9 mouse cellular contexts compared by ENCODE assay signal in genomic region chr2:68124751-68125150, GRCm38 (mm10).
A peak's percentile ranks its signal among the peaks of the same experiment; 100 is the strongest.
DNase-seq lines count a peak whose midpoint lies in the region; ATAC-seq and TF ChIP-seq lines count a peak whose summit lies in the region.
"Had no signal": no experiment of that assay in that cellular context is flagged by ENCODE, and none has a peak within 500 bp of the region (broad histone marks: within the 10 kb centered on the region; RNA-seq: fewer than 3 reads in every experiment).

No protein-coding gene starts in this region.

- H3K9me3 ChIP-seq in stomach, postnatal 0 days (ENCODE audit: control insufficient read depth, low read length), result no peaks in the 10 kb centered on the region
- H3K9me3 ChIP-seq in liver, embryonic 12.5 days (replicated peaks), result no peaks in the 10 kb centered on the region
- no peaks in the 10 kb centered on the region for H3K9me3 ChIP-seq in intestine, embryonic 16.5 days (ENCODE audit: control insufficient read depth, low read length)

- no peak overlapping the region for H3K4me2 ChIP-seq in stomach, postnatal 0 days (replicated peaks; ENCODE audit: low read depth)
- H3K4me2 ChIP-seq in liver, embryonic 12.5 days, result no peak overlapping the region
- no peak overlapping the region for H3K4me2 ChIP-seq in intestine, embryonic 16.5 days (ENCODE audit: low read depth, low read length)
- H3K4me2 ChIP-seq: heart, embryonic 11.5 days had no signal

- no peak for TF ChIP-seq POLR2A in lung, adult 2 months (IDR thresholded peaks at IDR 0.05; ENCODE audit: borderline replicate concordance, extremely low read depth, low read depth, low read length)

- H3K27me3 ChIP-seq in stomach, postnatal 0 days (ENCODE audit: control insufficient read depth, insufficient read depth, low read length), result no peaks in the 10 kb centered on the region
- no peaks in the 10 kb centered on the region for H3K27me3 ChIP-seq in liver, embryonic 12.5 days (replicated peaks)
- H3K27me3 ChIP-seq in intestine, embryonic 16.5 days (replicated peaks; ENCODE audit: control insufficient read depth, insufficient read depth, low read length), result no peaks in the 10 kb centered on the region

- peak; percentile 18 to 32 for DNase-seq in cerebellum, postnatal 10 days
- no peak for DNase-seq in cerebellum, postnatal 4 days (ENCODE audit: low spot score in 2 of 2)
- DNase-seq in lung, adult 2 months, result no peak
- no peak for DNase-seq in lung, postnatal 25 days (ENCODE audit: low spot score)
- DNase-seq in embryo, embryonic 11.5 days (ENCODE audit: low read depth, low spot score), result peak; percentile 50
- no peak for DNase-seq in stomach, postnatal 0 days (ENCODE audit: low spot score)

- no peak for TF ChIP-seq EP300 in stomach, postnatal 0 days (optimal IDR thresholded peaks at IDR 0.05)

- no peak overlapping the region for H3K27ac ChIP-seq in stomach, postnatal 0 days (replicated peaks)
- no peak overlapping the region for H3K27ac ChIP-seq in liver, embryonic 12.5 days
- H3K27ac ChIP-seq in intestine, embryonic 16.5 days (ENCODE audit: low read length), result no peak overlapping the region

- no peaks in the 10 kb centered on the region for H3K4me1 ChIP-seq in lung, adult 2 months (ENCODE audit: control insufficient read depth, insufficient read depth, low read length)
- no peaks in the 10 kb centered on the region for H3K4me1 ChIP-seq in stomach, postnatal 0 days (replicated peaks; ENCODE audit: control insufficient read depth, insufficient read depth)
- no peaks in the 10 kb centered on the region for H3K4me1 ChIP-seq in liver, embryonic 12.5 days
- no peaks in the 10 kb centered on the region for H3K4me1 ChIP-seq in intestine, embryonic 16.5 days (ENCODE audit: control insufficient read depth, insufficient read depth, low read length)

- no peak overlapping the region for H3K4me3 ChIP-seq in lung, adult 2 months (replicated peaks; ENCODE audit: extremely low read depth, low read depth, low read length)
- no peak overlapping the region for H3K4me3 ChIP-seq in stomach, postnatal 0 days (ENCODE audit: low read depth, low read length)
- H3K4me3 ChIP-seq in liver, embryonic 12.5 days, result no peak overlapping the region
- H3K4me3 ChIP-seq in intestine, embryonic 16.5 days (ENCODE audit: low read length), result no peak overlapping the region

- ATAC-seq in stomach, postnatal 0 days (ENCODE audit: low FRiP score, low TSS enrichment), result no peak
- ATAC-seq in liver, embryonic 12.5 days, result no peak
- no peak for ATAC-seq in intestine, embryonic 16.5 days

- 48% methylated on average over 6 of the region's 6 CpGs for WGBS in lung, adult 2 months
- 40% methylated on average over 6 of the region's 6 CpGs for WGBS in stomach, postnatal 0 days
- WGBS in liver, embryonic 12.5 days (ENCODE audit: insufficient replicate concordance), result 46% methylated on average over 6 of the region's 6 CpGs
- WGBS in intestine, embryonic 16.5 days, result 59% methylated on average over 6 of the region's 6 CpGs

- no peaks in the 10 kb centered on the region for H3K36me3 ChIP-seq in stomach, postnatal 0 days (ENCODE audit: control insufficient read depth, insufficient read depth, low read length)
- H3K36me3 ChIP-seq in liver, embryonic 12.5 days, result no peaks in the 10 kb centered on the region
- no peaks in the 10 kb centered on the region for H3K36me3 ChIP-seq in intestine, embryonic 16.5 days (ENCODE audit: control insufficient read depth, insufficient read depth, low read length)

- 0 out of 2 replicates have a peak, but pooled peaks have one; percentile 11 for TF ChIP-seq CTCF in lung, adult 2 months (IDR thresholded peaks at IDR 0.05; ENCODE audit: insufficient read depth, low read length)
- TF ChIP-seq CTCF in stomach, postnatal 0 days (IDR thresholded peaks at IDR 0.05; ENCODE audit: low read depth), result peak; percentile 35; the same call in 1 of the 2 replicates

- no peak overlapping the region for H3K9ac ChIP-seq in stomach, postnatal 0 days (ENCODE audit: low read length)
- H3K9ac ChIP-seq in liver, embryonic 12.5 days, result no peak overlapping the region
- H3K9ac ChIP-seq in intestine, embryonic 16.5 days (ENCODE audit: low read depth, low read length), result no peak overlapping the region

Comparison
In these comparisons a context has a peak if more than half of its experiments do, and no peak if none do; other contexts are left out.
1. DNase-seq: peak in cerebellum, postnatal 10 days (2 of 2) and embryo, embryonic 11.5 days (single experiment); none in cerebellum, postnatal 4 days (0 of 2), lung, adult 2 months (single experiment), lung, postnatal 25 days (single experiment) and stomach, postnatal 0 days (single experiment).